Mouse (Mus musculus) CH12.LX (cell line): ENCODE measurements around the gene Rasgef1c.

Experiments used
- CTCF ChIP-seq, 2 experiments: IDR thresholded peaks in 1 of 2; conservative IDR thresholded peaks in 1 of 2; 2 replicates each; pipeline ENCODE4 v1.5.1; 2011 to 2012; ENCODE audit warnings: low read depth in 2 of 2, low read length in 2 of 2, improper control_type of control experiment in 1 of 2, inconsistent platforms in 1 of 2, mild to moderate bottlenecking in 1 of 2, moderate library complexity in 1 of 2
- MAFK ChIP-seq: IDR thresholded peaks from 2 replicates; pipeline ENCODE4 v1.6.1; 2011; ENCODE audit warnings: low read length, improper control_type of control experiment; ENCODE audit not compliant: insufficient replicate concordance
- POLR2A ChIP-seq: IDR thresholded peaks from 2 replicates; pipeline ENCODE4 v1.6.1; 2011; ENCODE audit warnings: low read depth, mild to moderate bottlenecking, improper control_type of control experiment, low read length
- RAD21 ChIP-seq: IDR thresholded peaks from 2 replicates; pipeline ENCODE4 v1.6.1; 2011; ENCODE audit warnings: low read depth, mild to moderate bottlenecking, low read length, improper control_type of control experiment, moderate library complexity

- TF ChIP-seq MAFK (no peak), POLR2A (no peak), CTCF (conservative IDR thresholded peaks at IDR 0.05 in 1 of 2, IDR thresholded peaks at IDR 0.05 in 1 of 2; ENCODE audit: low read depth in 2 of 2, low read length in 2 of 2) (no peak), RAD21 (no peak)
Observed at GRCm38 (mm10) chr11:49996398-49996797, 94.8 kb downstream of the Rasgef1c start.
